Mouse (Mus musculus) intestine, embryonic 15.5 days (tissue): ENCODE data around the gene Rrn3. TPM values are rescaled to one million over a fixed set of nuclear protein-coding genes. Genes with fewer than 3 reads are reported as not detected.
"Not testable (repeated sequence)": the region's sequence is repeated elsewhere in the genome, so short reads cannot be mapped to it uniquely, and the experiment has no call there.

Experiments
- ATAC-seq: fragments of 200-750 bp; cut with Nextera tagmentation; 2 replicates; pipeline ENCODE4 v1.8.0; 2017; ENCODE audit warnings: moderate TSS enrichment, moderate library complexity
- H3K27ac ChIP-seq: fragments of 300-500 bp; sonication (generic); 2 replicates; pipeline ENCODE4 v1.5.1; 2015; ENCODE audit warnings: mild to moderate bottlenecking, inconsistent platforms
- H3K27me3 ChIP-seq: fragments of 300-500 bp; sonication (generic); replicated peaks from 2 replicates; pipeline ENCODE4 v1.6.1; 2015; ENCODE audit warnings: inconsistent platforms
- H3K36me3 ChIP-seq: fragments of 300-500 bp; sonication (generic); 2 replicates; pipeline ENCODE4 v1.6.1; 2015; ENCODE audit warnings: inconsistent platforms
- H3K4me1 ChIP-seq: fragments of 300-500 bp; sonication (generic); replicated peaks from 2 replicates; pipeline ENCODE4 v1.6.1; 2015; ENCODE audit warnings: inconsistent platforms
- H3K4me2 ChIP-seq: fragments of 300-500 bp; sonication (generic); replicated peaks from 2 replicates; pipeline ENCODE4 v1.6.1; 2015; ENCODE audit warnings: mild to moderate bottlenecking, inconsistent platforms
- H3K4me3 ChIP-seq: fragments of 300-500 bp; sonication (generic); replicated peaks from 2 replicates; pipeline ENCODE4 v1.5.1; 2015; ENCODE audit warnings: inconsistent platforms
- H3K9ac ChIP-seq: fragments of 300-500 bp; sonication (generic); 2 replicates; pipeline ENCODE4 v1.6.1; 2015; ENCODE audit warnings: inconsistent platforms
- H3K9me3 ChIP-seq: fragments of 300-500 bp; sonication (generic); 2 replicates; pipeline ENCODE4 v1.6.1; 2016; ENCODE audit warnings: inconsistent platforms
- WGBS: fragments of 180-500 bp; shearing (Covaris S2); methylation state at CpG from one replicate; pipeline ENCODE4 v1.1.7; 2015; 5-methylcytosine and 5-hydroxymethylcytosine counted together
- polyA plus RNA-seq: library from polyadenylated mRNA; unstranded; fragments of >200 nt; fragmentation: Nextera tagmentation; extraction: Ambion mirVana; gene quantifications from 2 replicates; pipeline ENCODE4 v1.2.1, GENCODE M21; 2015

The Rrn3 gene
- 49.8 and 54.5 TPM in 2 replicates for polyA plus RNA-seq

GRCm38 (mm10) chr16:13780353-13781036 lies at the start of gene Rrn3:
Gene Rrn3, plus strand, starts transcription at chr16:13780708.
- peak within 1 kb of the TSS; percentile 93 for H3K4me3 ChIP-seq
- peak within 1 kb of the TSS; percentile 92 for H3K9ac ChIP-seq
- H3K27me3 ChIP-seq, result no peaks in the 10 kb centered on the region
- no peaks in the 10 kb centered on the region for H3K9me3 ChIP-seq
- H3K36me3 ChIP-seq, result peaks cover 7% of the 10 kb centered on the region; the same call in 1 of the 2 replicates
- H3K27ac ChIP-seq, result peak within 1 kb of the TSS; percentile 81
- ATAC-seq, result peak; percentile 99
- WGBS, result under 1% methylated on average over 57 of the region's 57 CpGs
- peak within 1 kb of the TSS; percentile 73 for H3K4me2 ChIP-seq
- 0 out of 2 replicates have a peak, but pooled peaks cover 6% of the 10 kb centered on the region for H3K4me1 ChIP-seq

GRCm38 (mm10) chr16:13732786-13733185 lies 47.7 kb upstream of the Rrn3 start:
- 0 out of 2 replicates have a peak, but pooled peaks cover 4% of the 10 kb centered on the region for H3K4me1 ChIP-seq
- no peak overlapping the region for H3K4me3 ChIP-seq
- no peak overlapping the region for H3K9ac ChIP-seq
- H3K27ac ChIP-seq, result no peak overlapping the region
- WGBS, result 65% methylated on average over 3 of the region's 3 CpGs
- H3K9me3 ChIP-seq, result no peaks in the 10 kb centered on the region
- no peaks in the 10 kb centered on the region for H3K36me3 ChIP-seq
- H3K4me2 ChIP-seq, result no peak overlapping the region
- no peaks in the 10 kb centered on the region for H3K27me3 ChIP-seq
- ATAC-seq, result no peak

- H3K4me1 ChIP-seq, result 0 out of 2 replicates have a peak, but pooled peaks cover 4% of the 10 kb centered on the region
- H3K27ac ChIP-seq, result no peak overlapping the region
- 17% methylated on average over 9 of the region's 9 CpGs for WGBS
- no peak overlapping the region for H3K9ac ChIP-seq
- no peaks in the 10 kb centered on the region for H3K27me3 ChIP-seq
- H3K4me2 ChIP-seq, result no peak overlapping the region
- ATAC-seq, result no peak
- no peak overlapping the region for H3K4me3 ChIP-seq
- no peaks in the 10 kb centered on the region for H3K9me3 ChIP-seq
- no peaks in the 10 kb centered on the region for H3K36me3 ChIP-seq
Observed at GRCm38 (mm10) chr16:13733518-13734137, 46.9 kb upstream of the Rrn3 start.

- H3K27ac ChIP-seq, result no peak overlapping the region
- no peak for ATAC-seq
- no peak overlapping the region for H3K4me3 ChIP-seq
- no peaks in the 10 kb centered on the region for H3K9me3 ChIP-seq
- H3K4me1 ChIP-seq, result 0 out of 2 replicates have a peak, but pooled peaks cover under 1% of the 10 kb centered on the region
- H3K4me2 ChIP-seq, result no peak overlapping the region
- H3K36me3 ChIP-seq, result no peaks in the 10 kb centered on the region
- WGBS, result 61% methylated on average over 8 of the region's 8 CpGs
- H3K27me3 ChIP-seq, result no peaks in the 10 kb centered on the region
- no peak overlapping the region for H3K9ac ChIP-seq
Observed at GRCm38 (mm10) chr16:13735977-13736376, 44.5 kb upstream of the Rrn3 start.

- H3K4me3 ChIP-seq, H3K36me3 ChIP-seq, ATAC-seq, H3K9me3 ChIP-seq, H3K27me3 ChIP-seq, H3K4me1 ChIP-seq, H3K27ac ChIP-seq, H3K4me2 ChIP-seq, H3K9ac ChIP-seq: not testable (repeated sequence)
- WGBS, result 60% methylated on average over 4 of the region's 4 CpGs
Observed at GRCm38 (mm10) chr16:13739044-13739443, 41.5 kb upstream of the Rrn3 start.

GRCm38 (mm10) chr16:13740844-13741243 lies 39.7 kb upstream of the Rrn3 start:
- H3K4me1 ChIP-seq, result no peaks in the 10 kb centered on the region
- 79% methylated on average over 2 of the region's 2 CpGs for WGBS

GRCm38 (mm10) chr16:13747708-13748107 lies 32.8 kb upstream of the Rrn3 start:
- ATAC-seq, result no peak
- Histone ChIP-seq H3K4me1 (no peaks in the 10 kb centered on the region), H3K9ac (no peak overlapping the region), H3K4me3 (no peak overlapping the region), H3K27ac (no peak overlapping the region), H3K36me3 (no peaks in the 10 kb centered on the region), H3K9me3 (no peaks in the 10 kb centered on the region), H3K4me2 (no peak overlapping the region), H3K27me3 (no peaks in the 10 kb centered on the region)
- WGBS, result 95% methylated on average over 8 of the region's 8 CpGs

More at GRCm38 (mm10) chr16:13740844-13741243, 39.7 kb upstream of the Rrn3 start:
- no peak for ATAC-seq
- H3K36me3 ChIP-seq, result no peaks in the 10 kb centered on the region
- H3K9ac ChIP-seq, result no peak overlapping the region
- H3K4me3 ChIP-seq, result no peak overlapping the region
- H3K4me2 ChIP-seq, result no peak overlapping the region
- no peaks in the 10 kb centered on the region for H3K9me3 ChIP-seq
- H3K27me3 ChIP-seq, result no peaks in the 10 kb centered on the region
- H3K27ac ChIP-seq, result no peak overlapping the region

GRCm38 (mm10) chr16:13748124-13748523 lies 32.4 kb upstream of the Rrn3 start:
- no peaks in the 10 kb centered on the region for H3K36me3 ChIP-seq
- H3K27me3 ChIP-seq, result no peaks in the 10 kb centered on the region
- no peak overlapping the region for H3K4me3 ChIP-seq
- no peaks in the 10 kb centered on the region for H3K9me3 ChIP-seq
- no peak overlapping the region for H3K4me2 ChIP-seq
- H3K9ac ChIP-seq, result no peak overlapping the region
- no peak for ATAC-seq
- H3K4me1 ChIP-seq, result no peaks in the 10 kb centered on the region
- H3K27ac ChIP-seq, result no peak overlapping the region
- WGBS, result 63% methylated on average over 3 of the region's 3 CpGs

GRCm38 (mm10) chr16:13748813-13749212 lies 31.7 kb upstream of the Rrn3 start:
- not testable (repeated sequence) for H3K4me3 ChIP-seq, H3K27me3 ChIP-seq, ATAC-seq, H3K9me3 ChIP-seq, H3K4me2 ChIP-seq, H3K9ac ChIP-seq, H3K4me1 ChIP-seq, H3K27ac ChIP-seq, H3K36me3 ChIP-seq
- 31% methylated on average over 10 of the region's 10 CpGs for WGBS

- Histone ChIP-seq H3K9ac (no peak overlapping the region), H3K27ac (no peak overlapping the region), H3K36me3 (no peaks in the 10 kb centered on the region), H3K4me1 (no peaks in the 10 kb centered on the region), H3K4me3 (no peak overlapping the region), H3K4me2 (no peak overlapping the region), H3K9me3 (no peaks in the 10 kb centered on the region), H3K27me3 (no peaks in the 10 kb centered on the region)
- ATAC-seq, result no peak
- WGBS, result 58% methylated on average over 5 of the region's 5 CpGs
Observed at GRCm38 (mm10) chr16:13749306-13749705, 31.2 kb upstream of the Rrn3 start.

GRCm38 (mm10) chr16:13749981-13750380 lies 30.5 kb upstream of the Rrn3 start:
- Histone ChIP-seq H3K9me3 (no peaks in the 10 kb centered on the region), H3K4me2 (no peak overlapping the region), H3K27me3 (no peaks in the 10 kb centered on the region), H3K27ac (no peak overlapping the region), H3K4me1 (no peaks in the 10 kb centered on the region), H3K9ac (no peak overlapping the region), H3K36me3 (no peaks in the 10 kb centered on the region), H3K4me3 (no peak overlapping the region)
- 57% methylated on average over 3 of the region's 3 CpGs for WGBS
- no peak for ATAC-seq

- H3K27ac ChIP-seq, result no peak overlapping the region
- no peaks in the 10 kb centered on the region for H3K36me3 ChIP-seq
- no peak overlapping the region for H3K4me2 ChIP-seq
- H3K9ac ChIP-seq, result no peak overlapping the region
- H3K4me3 ChIP-seq, result no peak overlapping the region
- ATAC-seq, result no peak
- H3K9me3 ChIP-seq, result no peaks in the 10 kb centered on the region
- H3K4me1 ChIP-seq, result no peaks in the 10 kb centered on the region
- 93% methylated on average over 13 of the region's 13 CpGs for WGBS
- no peaks in the 10 kb centered on the region for H3K27me3 ChIP-seq
Observed at GRCm38 (mm10) chr16:13750626-13751025, 29.9 kb upstream of the Rrn3 start.

GRCm38 (mm10) chr16:13753986-13754385 lies 26.5 kb upstream of the Rrn3 start:
- Histone ChIP-seq H3K4me1 (no peaks in the 10 kb centered on the region), H3K27ac (no peak overlapping the region), H3K4me3 (peak overlapping the region; percentile 65; the same call in 1 of the 2 replicates), H3K9me3 (no peaks in the 10 kb centered on the region), H3K4me2 (peak overlapping the region; percentile 99), H3K27me3 (no peaks in the 10 kb centered on the region), H3K9ac (no peak overlapping the region), H3K36me3 (no peaks in the 10 kb centered on the region)
- peak; percentile 44; the same call in 1 of the 2 replicates for ATAC-seq
- WGBS, result 78% methylated on average over 8 of the region's 8 CpGs
